Mouse (Mus musculus) gastrocnemius, postnatal 14 days (tissue): ENCODE measurements at regions not wholly inside any gene's neighbourhood (a gene's known extent, or its start where the extent isn't known, plus 50 kb on each side); places are given as distances from the start of the nearest gene placed in this dataset.

ENCODE experiments used
- DNase-seq: peaks from one replicate; pipeline ENCODE4 v3.0.0; 2021; ENCODE audit warnings: mixed read lengths
- intact Hi-C: fragments of 180-260 bp; cut with DNase I; formaldehyde crosslinking; loops from one replicate; pipeline ENCODE4 v1.15.1; 2025; ENCODE audit warnings: low total_unique reads

DNA sequence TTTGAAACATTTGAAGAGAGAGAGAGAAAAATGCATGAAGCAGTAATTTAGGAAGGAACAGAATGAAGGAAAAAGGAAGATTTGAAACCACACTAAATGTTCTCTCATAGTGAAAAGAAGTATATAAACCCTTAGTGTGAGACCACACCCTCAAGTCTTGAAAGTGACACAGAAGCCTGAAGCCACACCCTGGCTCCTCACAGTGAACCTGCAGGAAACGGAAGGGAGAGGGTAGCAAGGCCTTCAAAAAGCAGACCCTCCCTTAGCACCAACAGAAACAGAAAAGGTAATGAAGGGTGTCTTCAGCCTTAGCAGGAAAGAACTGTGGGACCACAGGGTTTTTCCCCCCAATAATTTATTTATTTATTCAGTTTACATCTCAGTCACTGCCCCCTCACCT, 363.7 kb downstream of the Mllt3 start:
- DNase-seq, result no peak
- intact Hi-C loops, result no loop called here

DNA sequence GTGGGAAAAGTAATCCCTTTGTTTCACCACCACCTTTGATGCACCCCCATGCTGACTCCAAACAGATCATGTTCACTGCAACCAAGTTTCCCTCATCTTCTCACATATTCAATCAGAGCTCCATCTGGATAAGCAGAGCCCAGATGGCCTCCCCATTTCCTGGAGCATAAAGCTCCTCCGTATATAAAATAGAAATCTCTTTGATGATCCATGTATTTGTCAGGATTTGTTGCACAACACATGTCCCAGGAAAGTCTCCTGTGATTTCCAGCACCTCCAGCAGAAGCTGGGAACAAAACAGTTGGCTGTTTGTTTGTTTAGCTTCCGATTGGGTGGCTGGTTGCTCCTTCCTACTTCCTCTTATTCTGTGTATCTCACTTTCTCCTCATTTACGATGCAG, 364.9 kb downstream of the Mllt3 start:
- intact Hi-C loops, result no loop called here

DNA sequence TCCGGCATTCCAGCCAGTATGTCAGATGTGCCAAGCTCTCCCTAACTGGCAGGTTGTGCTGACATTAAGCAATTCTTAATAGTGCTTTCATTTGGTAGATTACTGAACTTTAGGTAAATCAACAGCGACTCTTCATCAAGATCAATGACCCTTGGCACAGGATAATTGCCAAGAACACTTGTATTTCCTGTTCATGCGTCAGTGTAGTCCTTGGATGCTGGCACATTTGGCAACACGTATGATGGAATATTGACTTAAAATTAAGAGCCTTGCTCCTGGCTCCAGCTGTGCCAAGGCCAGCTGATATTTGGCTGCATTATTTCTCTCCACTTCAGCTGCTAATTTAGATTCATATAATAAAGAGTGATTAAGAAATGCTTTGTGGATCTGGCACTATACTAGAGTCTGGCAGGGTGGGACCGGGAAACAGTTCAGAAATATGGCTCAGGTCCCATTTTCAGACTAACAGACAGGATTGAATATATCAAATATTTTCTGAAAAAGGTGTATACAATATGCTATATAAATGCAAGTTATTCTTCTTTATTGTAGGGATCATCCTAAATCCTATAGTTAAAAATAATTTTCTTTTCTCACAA, 365.5 kb downstream of the Mllt3 start:
- intact Hi-C loops, result no loop called here
- no peak for DNase-seq

More for the DNA sequence above, 364.9 kb downstream of the Mllt3 start:
- DNase-seq, result no peak

DNA sequence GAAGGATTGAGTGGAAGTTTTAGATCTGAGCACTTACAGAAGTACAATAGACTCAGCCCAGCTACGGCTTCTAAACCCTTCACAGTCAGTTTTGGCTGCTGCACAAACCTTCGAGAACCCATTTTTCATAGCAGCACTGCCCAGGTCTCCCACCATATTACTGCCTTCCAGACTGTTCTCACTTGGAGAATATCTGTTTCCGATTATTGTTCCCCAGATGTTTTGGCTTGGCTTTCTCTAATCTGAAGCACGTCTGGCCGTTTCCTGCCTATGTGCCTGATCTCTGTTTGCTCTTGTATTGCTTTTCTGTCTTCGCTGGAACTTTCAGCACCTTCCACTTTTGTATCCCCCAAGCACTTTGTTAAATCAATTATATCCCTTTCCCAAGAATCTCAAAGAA, 368.0 kb downstream of the Mllt3 start:
- DNase-seq, result no peak
- intact Hi-C loops, result no loop called here

DNA sequence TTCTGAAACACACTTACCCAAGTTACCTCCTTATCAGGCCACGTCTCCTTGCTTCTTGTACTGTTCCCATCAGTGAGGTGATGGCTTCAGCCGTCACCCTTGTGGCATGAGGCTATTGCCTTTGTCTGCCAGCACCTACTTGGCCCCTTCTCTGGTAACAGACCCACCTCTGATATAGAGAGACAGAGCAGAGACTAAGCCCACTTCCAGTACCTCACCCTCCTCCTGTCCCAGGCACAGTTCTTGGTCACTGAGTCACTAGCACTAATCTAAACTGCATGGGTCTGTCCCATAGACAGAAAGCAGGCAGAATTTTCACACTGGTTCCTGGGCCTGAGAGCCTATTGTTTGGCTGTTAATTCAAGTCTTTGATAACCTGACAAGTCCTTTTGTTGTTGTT, 370.3 kb downstream of the Mllt3 start:
- intact Hi-C loops, result no loop called here
- no peak for DNase-seq

DNA sequence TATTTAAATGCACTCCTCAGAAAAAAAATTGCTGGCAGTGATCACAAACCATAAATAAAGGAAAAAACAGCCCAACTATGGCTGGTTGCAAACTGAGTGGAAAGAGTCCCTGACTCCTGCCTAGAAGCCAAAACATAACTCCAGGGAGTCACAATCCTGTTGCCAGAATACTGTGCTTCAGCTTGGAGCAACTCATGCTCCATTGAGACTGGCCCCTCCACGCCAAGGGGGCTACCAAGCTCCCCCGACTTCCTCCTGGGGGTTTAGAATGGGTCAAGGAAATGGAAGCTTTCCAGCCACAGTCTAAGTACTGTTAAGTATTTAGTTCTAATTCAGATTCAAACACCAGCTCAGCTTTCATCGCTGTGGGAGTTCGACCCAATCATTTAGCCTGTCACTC, 374.8 kb downstream of the Mllt3 start:
- intact Hi-C loops, result no loop called here
- no peak for DNase-seq

DNA sequence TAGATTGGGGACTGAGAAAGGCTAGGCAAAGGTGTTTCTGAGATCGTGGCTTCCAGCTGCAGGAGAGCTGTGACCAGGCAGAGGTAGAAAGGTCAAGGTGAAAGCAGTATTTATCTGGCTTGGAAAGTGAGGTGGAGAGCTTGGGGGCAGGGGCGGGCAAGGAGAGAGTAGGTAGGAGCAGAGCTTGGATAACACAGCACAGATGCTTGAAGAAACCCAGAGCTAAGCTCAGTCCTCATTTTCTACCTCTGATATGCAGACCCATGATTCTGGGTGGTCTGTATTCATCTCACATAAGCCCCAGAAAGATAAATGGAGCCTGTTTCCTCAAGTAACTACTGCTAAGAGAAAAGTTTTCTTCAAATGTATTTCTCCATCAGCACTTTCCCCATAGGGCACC, 375.3 kb downstream of the Mllt3 start:
- no peak for DNase-seq
- intact Hi-C loops, result no loop called here

DNA sequence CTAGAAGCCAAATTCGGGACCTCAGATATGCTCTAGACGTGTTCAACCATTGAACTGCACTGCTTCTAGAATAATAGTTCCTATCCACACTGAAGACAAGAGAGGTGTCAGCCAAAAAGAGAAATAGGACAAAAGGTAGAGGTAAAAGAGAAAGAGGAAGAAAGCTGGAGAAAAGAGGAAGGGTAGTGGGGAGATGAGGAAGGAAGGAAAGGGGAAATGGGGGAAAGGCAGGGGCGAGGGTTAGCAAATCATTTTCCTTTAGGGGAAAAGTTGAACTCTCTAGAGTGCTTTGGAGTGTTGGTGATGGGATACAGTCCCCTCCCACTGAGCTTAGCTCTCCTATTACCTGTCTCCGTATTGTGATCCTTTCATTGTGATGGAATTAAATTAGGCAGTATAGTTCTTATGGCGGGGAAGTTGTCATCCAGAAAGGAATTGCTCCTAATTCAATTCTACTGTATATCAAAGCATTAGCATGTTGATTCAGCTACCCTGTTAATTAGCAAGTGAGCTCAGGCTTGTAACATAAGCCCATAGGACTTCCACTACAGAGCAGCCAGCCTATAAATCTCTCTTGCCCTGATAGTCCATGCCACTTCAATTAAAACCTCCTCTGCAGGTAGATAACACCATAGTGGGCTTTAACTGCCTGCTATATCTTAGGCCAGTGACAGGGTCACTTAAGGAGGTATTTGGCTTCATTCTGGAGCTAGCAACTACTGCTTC, 379.6 kb downstream of the Mllt3 start:
- intact Hi-C loops, result no loop called here
- DNase-seq, result no peak

DNA sequence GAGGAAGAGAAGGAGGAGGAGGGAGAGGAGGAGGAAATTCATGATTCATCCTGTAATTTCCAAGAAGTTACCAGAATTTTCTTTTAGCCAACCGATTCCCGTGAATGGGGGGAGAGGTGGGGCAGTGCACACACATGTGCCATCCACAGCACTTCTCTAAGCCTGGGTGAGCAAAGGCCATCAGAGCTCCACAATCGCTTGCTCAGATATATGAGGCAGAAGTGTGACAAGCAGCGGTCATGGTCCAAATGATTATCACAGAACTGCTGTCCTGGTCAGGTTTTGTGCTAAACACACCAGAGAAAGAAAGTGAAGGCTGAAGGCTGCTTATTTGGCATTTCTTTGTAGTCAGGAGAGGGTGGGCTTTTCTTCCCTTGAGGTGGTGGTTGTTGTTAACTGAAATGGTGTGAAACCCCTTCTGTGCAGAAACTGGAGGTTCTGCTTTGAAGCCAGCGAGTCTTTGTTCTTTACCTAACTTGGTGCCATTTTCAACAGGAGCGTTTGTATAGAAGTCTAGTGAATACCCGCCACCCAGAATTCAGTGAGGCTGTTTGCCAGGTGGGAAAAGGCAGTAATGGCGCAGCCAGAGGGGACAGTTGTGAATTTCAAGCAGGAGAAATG, 380.7 kb downstream of the Mllt3 start:
- DNase-seq, result no peak
- intact Hi-C loops, result no loop called here

DNA sequence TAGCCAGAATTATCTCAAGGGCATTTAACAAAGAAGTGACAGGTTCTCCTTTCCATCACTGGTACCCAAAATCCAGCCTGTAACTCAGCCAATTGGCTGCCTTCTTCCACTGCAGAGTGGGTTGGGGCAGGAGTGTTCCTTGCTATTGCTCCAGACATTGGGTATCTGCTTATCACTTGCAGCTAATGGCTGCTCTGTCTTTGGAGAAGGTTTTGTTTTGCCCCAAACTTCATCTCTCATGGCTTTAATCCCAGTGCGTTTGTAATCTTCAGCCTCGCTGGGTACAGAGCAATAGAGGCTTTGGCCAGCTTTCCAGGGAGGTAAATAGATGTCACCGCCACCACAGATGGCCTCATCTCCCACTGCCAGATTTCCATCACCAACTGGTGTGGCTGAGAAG, 381.9 kb downstream of the Mllt3 start:
- DNase-seq, result no peak
- intact Hi-C loops, result no loop called here

DNA sequence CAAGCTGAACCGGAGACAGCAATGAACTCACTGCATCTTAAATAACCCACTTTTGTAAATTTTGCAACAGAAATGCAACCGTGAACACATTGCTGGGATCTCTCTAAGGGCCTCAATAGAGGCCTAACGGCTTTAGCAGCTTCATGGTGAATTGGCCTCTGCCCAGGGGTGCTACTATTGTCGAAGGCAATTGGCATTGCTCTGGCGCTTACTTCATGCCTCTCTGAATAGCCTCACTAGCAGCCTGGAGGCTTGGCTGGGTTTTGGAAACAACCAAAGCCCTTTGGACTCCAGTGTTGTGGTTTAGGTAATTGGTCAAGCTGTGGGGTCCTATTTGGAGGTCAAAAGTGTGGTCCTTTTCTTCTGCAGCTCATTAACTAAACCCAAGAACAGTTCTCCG, 382.3 kb downstream of the Mllt3 start:
- intact Hi-C loops, result no loop called here
- no peak for DNase-seq

DNA sequence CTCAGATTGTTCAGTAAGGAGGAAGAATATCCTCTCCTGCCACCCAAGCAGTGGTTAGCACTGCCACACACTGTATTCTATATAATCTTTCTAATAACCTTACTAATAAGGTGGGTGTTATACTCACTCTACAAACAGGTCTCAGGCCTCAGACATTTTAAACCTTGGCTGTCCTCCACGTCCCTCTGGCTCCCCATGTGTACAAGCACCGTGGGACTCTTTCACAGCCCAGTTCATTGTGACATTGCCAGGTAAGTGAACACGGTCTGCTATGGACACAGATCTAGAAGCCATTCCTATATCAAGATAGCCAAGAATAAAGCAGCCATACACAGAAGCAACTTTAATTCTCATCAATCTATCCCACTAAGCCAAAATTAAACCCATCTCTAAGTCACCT, 382.8 kb downstream of the Mllt3 start:
- intact Hi-C loops, result no loop called here
- DNase-seq, result no peak

DNA sequence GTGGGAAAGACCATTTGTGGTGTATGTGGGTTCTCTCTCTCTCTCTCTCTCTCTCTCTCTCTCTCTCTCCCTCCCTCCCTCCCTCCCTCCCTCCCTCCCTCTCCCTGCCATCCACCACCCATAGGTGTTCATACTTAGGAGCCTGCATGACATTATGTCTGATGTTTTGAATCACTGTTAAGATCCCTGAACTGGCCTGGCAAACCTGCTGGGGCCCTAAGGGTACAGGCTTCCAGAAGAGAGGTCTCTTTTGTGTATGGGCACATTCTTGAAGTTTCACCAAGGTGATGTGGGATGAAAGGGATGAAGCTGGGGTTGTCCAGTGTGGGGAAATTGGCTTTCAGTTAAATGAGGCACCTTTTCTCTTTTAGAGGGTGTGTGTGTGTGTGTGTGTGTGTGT, 384.2 kb downstream of the Mllt3 start:
- no peak for DNase-seq
- intact Hi-C loops, result no loop called here

DNA sequence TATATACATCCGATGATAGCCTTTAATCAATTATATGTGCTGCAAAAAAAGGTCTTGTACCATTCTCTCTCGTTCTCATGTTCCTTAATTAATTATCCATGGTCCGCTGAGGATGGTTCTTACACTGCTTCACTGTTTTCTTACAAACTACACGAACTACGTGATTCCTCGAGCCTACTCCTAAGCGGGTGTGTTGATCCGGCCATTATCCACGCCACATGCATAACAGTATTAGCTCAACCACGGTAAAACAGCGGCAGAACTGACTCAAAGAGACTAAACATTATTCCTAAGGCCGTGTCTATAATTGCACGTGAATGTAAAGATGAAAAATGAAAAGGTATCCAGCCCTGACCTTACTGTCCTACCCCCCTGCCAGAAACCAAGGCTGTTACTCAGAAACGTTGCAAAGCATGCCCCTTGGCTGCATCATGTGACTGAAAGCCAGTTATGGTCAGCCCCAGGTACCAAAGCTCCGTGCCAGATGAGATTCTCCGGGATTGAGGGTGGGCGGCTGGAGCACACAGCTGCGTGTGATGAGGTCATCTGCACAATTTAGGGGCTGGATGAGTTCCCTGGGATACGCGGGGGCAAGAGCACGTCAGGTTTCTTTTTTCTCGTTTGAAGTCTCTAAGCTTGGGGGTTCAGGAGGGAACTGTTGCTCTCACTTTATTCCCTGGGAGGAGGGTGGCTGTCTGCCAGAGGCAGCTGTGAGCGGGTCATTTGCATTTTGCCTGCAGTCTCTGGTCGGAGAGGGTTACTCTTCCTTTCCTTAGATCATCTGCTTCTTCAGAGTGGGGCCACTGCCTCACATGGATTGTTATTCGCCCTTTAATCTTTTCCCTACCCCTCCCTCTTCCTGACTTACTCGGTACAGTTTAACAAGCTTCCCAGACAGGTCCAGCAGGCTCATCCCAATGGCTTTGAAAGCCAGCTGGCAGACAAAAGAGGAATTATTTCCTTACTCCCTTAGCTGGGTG, 384.9 kb downstream of the Mllt3 start:
- peak; percentile 34 for DNase-seq
- intact Hi-C loops, result no loop called here

DNA sequence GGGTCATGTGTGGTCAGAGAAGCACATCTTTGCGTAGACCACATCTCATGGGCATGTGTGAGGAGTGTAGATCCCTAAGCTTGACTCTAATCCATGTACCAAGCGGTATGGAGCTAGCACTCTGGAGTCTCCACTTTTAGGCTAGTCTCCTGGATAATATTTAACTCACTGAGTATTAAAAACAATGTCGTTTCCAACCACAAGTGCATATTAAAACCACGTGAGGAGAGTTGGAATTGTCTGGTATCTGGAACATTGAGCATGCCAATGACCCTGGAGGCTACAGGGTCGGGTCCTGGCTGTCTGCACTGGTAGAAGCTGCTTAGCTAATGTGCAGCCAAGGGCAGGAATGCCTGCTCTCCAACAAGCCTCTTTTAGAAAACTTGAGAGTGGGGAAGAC, 391.2 kb downstream of the Mllt3 start:
- intact Hi-C loops, result no loop called here
- DNase-seq, result no peak

DNA sequence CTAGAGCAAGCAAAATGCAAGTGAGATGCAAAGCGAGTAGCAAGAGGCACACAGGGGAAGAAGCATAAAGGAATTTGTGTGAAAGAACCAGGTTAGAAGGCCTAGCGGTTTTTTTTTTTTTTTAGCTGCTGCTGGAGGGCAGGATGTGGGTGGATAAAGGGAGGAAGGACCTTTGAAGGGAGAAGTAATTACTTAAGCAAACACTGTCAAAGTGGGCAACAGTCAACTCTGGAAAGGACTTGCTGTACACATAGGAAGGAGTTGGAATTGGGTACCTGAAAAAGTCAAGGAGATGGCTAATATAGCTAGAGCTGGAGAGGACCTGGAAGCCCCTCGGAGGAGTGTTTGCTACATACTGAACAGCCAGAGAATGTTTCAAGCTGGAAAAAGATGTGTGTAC, 391.6 kb downstream of the Mllt3 start:
- intact Hi-C loops, result no loop called here
- no peak for DNase-seq

DNA sequence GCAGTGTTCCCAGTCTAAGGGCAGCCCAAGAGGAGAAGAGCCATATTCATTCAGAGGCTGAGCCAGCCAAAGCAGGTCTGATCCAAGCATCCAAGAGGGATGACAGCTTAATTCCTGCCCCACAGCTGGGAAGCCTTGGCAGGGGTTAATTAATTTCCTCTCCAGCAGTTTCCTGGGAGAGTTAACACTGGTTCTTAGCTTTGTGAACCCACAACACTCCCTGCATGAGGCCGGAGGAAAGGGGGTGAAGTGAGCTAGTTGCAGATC, 394.9 kb downstream of the Mllt3 start:
- DNase-seq, result no peak
- intact Hi-C loops, result no loop called here

DNA sequence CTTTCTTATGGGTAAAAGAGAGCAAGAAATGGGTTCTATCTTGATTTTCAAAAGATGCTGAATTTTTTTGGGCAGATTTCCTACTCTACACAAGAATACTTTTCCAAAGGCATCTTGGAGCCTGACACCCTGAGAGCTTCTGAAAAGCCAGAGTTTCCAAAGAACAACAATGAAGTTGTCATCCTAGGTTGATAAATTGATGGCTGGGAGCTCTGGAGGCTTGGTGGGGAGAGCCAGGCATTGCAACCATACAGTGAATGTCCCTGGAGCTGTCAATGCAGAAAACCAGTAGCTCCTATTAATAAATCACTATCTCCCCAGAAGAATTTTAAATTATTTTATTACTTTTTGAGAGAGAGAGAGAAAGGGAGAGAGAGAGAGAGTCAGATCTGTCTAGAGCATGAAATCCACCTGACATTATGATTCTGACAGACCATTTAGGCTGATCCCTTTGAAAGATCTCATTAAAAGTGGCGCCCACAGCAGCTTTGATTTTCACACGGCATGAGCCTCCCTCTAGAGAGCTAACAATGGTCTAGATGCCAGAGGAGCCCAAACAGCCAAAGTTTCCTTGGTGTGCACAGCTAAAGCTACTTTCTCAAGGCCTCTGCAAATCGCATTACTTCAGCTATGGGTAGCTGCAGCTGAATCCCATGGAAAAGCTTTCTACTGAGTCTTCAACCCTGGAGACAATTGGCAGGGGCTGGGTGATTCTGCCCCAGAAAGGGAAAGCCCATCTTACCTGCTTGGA, 395.4 kb downstream of the Mllt3 start:
- no peak for DNase-seq

DNA sequence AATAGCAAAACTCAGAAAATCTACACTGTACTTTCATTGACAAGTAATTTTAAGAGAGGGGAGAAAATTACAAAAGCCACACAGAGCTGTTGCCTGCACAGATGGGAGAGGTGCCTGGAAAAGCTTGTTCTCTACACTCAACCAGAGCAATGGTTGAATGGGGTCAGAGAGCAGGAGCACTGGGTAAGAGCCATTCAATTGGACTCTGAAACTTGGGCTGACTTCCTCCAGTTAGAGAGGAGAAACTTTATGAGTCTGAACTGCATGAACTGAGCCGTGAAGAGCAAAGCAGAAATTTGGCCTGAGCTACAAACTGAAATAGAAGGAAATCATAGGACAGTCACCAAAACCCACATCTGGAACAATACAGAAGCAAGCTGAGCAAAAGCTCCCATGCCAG, 380.8 kb upstream of the Slc24a2 start:
- DNase-seq, result no peak
- intact Hi-C loops, result no loop called here

More for the DNA sequence above, 395.4 kb downstream of the Mllt3 start:
- intact Hi-C loops, result no loop called here

DNA sequence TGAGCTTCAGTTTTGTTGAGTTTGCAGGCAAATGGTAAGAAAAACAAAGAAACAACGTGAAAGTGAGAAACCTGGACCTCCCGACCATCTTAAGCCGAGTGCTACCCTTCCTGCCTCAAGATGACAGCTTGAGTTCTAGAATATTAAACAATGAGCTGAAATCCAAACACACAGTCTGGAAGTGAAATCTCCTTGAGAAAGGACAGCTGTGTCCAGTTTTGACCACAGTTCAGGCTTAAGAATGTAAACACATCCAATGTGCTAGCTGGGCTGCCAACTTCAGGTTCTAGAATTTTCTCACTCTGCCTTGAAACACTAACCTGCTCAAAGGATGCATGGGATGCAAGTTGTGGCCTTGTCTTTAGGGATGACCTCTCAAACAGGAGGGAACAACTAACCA, 363.4 kb upstream of the Slc24a2 start:
- intact Hi-C loops, result no loop called here

More for the DNA sequence above, 363.4 kb upstream of the Slc24a2 start:
- DNase-seq, result no peak
